In the genomic region with DNA sequence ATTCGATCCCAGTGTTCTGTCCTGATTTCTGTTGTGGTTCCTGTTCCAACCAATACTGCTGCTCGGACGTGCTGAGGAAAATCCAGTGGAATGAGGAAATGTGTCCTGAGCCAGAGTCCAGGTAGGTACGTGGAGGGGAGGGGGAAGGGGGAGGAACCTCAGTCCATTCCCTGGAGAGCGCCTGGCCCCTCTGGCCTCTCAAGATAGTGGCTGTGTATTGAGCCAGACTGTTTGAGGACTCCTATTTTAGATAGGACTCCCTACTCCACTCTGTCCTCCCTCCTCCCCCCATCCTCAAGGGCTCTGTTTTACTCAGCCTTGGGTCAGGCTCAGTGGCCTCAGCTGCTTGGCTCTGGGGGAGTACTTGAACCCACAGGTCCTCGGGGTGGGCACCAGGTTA, we compare ENCODE assay signal across 11 mouse cellular contexts. TPM values are rescaled to one million over a fixed set of nuclear protein-coding genes. Genes with fewer than 3 reads are reported as not detected.
DNase-seq lines count a peak whose midpoint lies in the region; ATAC-seq and TF ChIP-seq lines count a peak whose summit lies in the region.
"Had no signal": no experiment of that assay in that cellular context is flagged by ENCODE, and none has a peak within 500 bp of the region (broad histone marks: within the 10 kb centered on the region; RNA-seq: fewer than 3 reads in every experiment).

No protein-coding gene starts in this region.

- H3K27ac ChIP-seq in kidney, embryonic 14.5 days (ENCODE audit: low read depth, low read length) = no peak overlapping the region
- peak overlapping the region; percentile 93 for H3K27ac ChIP-seq in intestine, embryonic 16.5 days (ENCODE audit: low read length)
- H3K27ac ChIP-seq in limb, embryonic 13.5 days = no peak overlapping the region
- no peak overlapping the region for H3K27ac ChIP-seq in small intestine, adult 2 months (ENCODE audit: insufficient read depth, low read depth, low read length)
- H3K27ac ChIP-seq: hindbrain, embryonic 15.5 days; midbrain, embryonic 10.5 days had no signal

- H3K4me3 ChIP-seq in kidney, embryonic 14.5 days (ENCODE audit: low read length) = no peak overlapping the region
- H3K4me3 ChIP-seq in intestine, embryonic 16.5 days (ENCODE audit: low read length) = peak overlapping the region; percentile 84
- H3K4me3 ChIP-seq in limb, embryonic 13.5 days = no peak overlapping the region
- no peak overlapping the region for H3K4me3 ChIP-seq in small intestine, adult 2 months (ENCODE audit: low read depth, low read length)
- H3K4me3 ChIP-seq: hindbrain, embryonic 15.5 days; midbrain, embryonic 10.5 days had no signal

- H3K9ac ChIP-seq in kidney, embryonic 14.5 days (ENCODE audit: low read depth, low read length) = no peak overlapping the region
- peak overlapping the region; percentile 92 for H3K9ac ChIP-seq in intestine, embryonic 16.5 days (ENCODE audit: low read depth, low read length)
- peak overlapping the region; percentile 50; the same call in 1 of the 2 replicates for H3K9ac ChIP-seq in limb, embryonic 13.5 days
- H3K9ac ChIP-seq: hindbrain, embryonic 15.5 days had no signal

- H3K4me2 ChIP-seq in kidney, embryonic 14.5 days (replicated peaks; ENCODE audit: low read depth, low read length) = no peak overlapping the region
- H3K4me2 ChIP-seq in intestine, embryonic 16.5 days (ENCODE audit: low read depth, low read length) = peak overlapping the region; percentile 74
- peak overlapping the region; percentile 27; the same call in 1 of the 2 replicates for H3K4me2 ChIP-seq in limb, embryonic 13.5 days (replicated peaks)
- H3K4me2 ChIP-seq: hindbrain, embryonic 15.5 days had no signal

- peaks cover 18% of the 10 kb centered on the region; the same call in 1 of the 2 replicates for H3K4me1 ChIP-seq in kidney, embryonic 14.5 days (ENCODE audit: control insufficient read depth, insufficient read depth, low read length)
- peaks cover 30% of the 10 kb centered on the region for H3K4me1 ChIP-seq in intestine, embryonic 16.5 days (ENCODE audit: control insufficient read depth, insufficient read depth, low read length)
- peaks cover 31% of the 10 kb centered on the region for H3K4me1 ChIP-seq in limb, embryonic 13.5 days
- peaks cover 11% of the 10 kb centered on the region; the same call in 1 of the 2 replicates for H3K4me1 ChIP-seq in small intestine, adult 2 months (ENCODE audit: control insufficient read depth, insufficient read depth, insufficient read length, low read length)

- H3K9me3 ChIP-seq in kidney, embryonic 14.5 days (ENCODE audit: control insufficient read depth, low read length) = no peaks in the 10 kb centered on the region
- no peaks in the 10 kb centered on the region for H3K9me3 ChIP-seq in intestine, embryonic 16.5 days (ENCODE audit: control insufficient read depth, low read length)
- H3K9me3 ChIP-seq in limb, embryonic 13.5 days = no peaks in the 10 kb centered on the region
- H3K9me3 ChIP-seq: hindbrain, embryonic 15.5 days; midbrain, embryonic 10.5 days had no signal

- DNase-seq in kidney, adult 11 months = peak; percentile 52
- DNase-seq in spleen, postnatal 36 days (ENCODE audit: low spot score in 2 of 2) = no peak
- DNase-seq in frontal cortex, postnatal 25 days (ENCODE audit: low spot score in 2 of 2) = no peak
- no peak for DNase-seq in layer of hippocampus, postnatal 14 days (ENCODE audit: low spot score in 2 of 2)
- DNase-seq: embryo, embryonic 11 days had no signal

- 61% methylated on average over 6 of the region's 6 CpGs for WGBS in kidney, embryonic 14.5 days
- 45% methylated on average over 6 of the region's 6 CpGs for WGBS in intestine, embryonic 16.5 days
- WGBS in limb, embryonic 13.5 days = 78% methylated on average over 6 of the region's 6 CpGs
- WGBS in small intestine, adult 2 months = 14% methylated on average over 6 of the region's 6 CpGs

- TF ChIP-seq POLR2A in small intestine, adult 2 months (IDR thresholded peaks at IDR 0.05; ENCODE audit: low read depth, low read length) = 0 out of 2 replicates have a peak, but pooled peaks have one; percentile 16

- no peak for TF ChIP-seq CTCF in small intestine, adult 2 months (IDR thresholded peaks at IDR 0.05; ENCODE audit: extremely low read depth, insufficient read length, insufficient replicate concordance, low read depth, low read length)

- no peak; the same call in 1 of the 2 replicates for ATAC-seq in kidney, embryonic 14.5 days (ENCODE audit: low FRiP score, low TSS enrichment)
- peak; percentile 88 for ATAC-seq in intestine, embryonic 16.5 days
- no peak for ATAC-seq in limb, embryonic 13.5 days (ENCODE audit: low FRiP score, low read depth)

- H3K27me3 ChIP-seq in kidney, embryonic 14.5 days (ENCODE audit: control insufficient read depth, insufficient read depth, low read length) = no peaks in the 10 kb centered on the region
- no peaks in the 10 kb centered on the region for H3K27me3 ChIP-seq in intestine, embryonic 16.5 days (replicated peaks; ENCODE audit: control insufficient read depth, insufficient read depth, low read length)
- no peaks in the 10 kb centered on the region for H3K27me3 ChIP-seq in limb, embryonic 13.5 days
- H3K27me3 ChIP-seq in small intestine, adult 2 months (ENCODE audit: control insufficient read depth, insufficient read depth, low read length) = no peaks in the 10 kb centered on the region
- H3K27me3 ChIP-seq: hindbrain, embryonic 15.5 days had no signal

- no peaks in the 10 kb centered on the region for H3K36me3 ChIP-seq in kidney, embryonic 14.5 days (ENCODE audit: control insufficient read depth, insufficient read depth, low read length)
- H3K36me3 ChIP-seq in intestine, embryonic 16.5 days (ENCODE audit: control insufficient read depth, insufficient read depth, low read length) = no peaks in the 10 kb centered on the region
- peaks cover 2% of the 10 kb centered on the region; the same call in 1 of the 2 replicates for H3K36me3 ChIP-seq in limb, embryonic 13.5 days
- 0 out of 2 replicates have a peak, but pooled peaks cover 1% of the 10 kb centered on the region for H3K36me3 ChIP-seq in small intestine, adult 2 months (ENCODE audit: control insufficient read depth, insufficient read depth, low read length)
- H3K36me3 ChIP-seq: hindbrain, embryonic 15.5 days; midbrain, embryonic 10.5 days had no signal

RNA-seq across cellular contexts. Expression of gene Shisa5, which starts 2.5 kb away (rescaled TPM):
- 58.0 and 65.7 TPM in 2 replicates for polyA plus RNA-seq in kidney, embryonic 14.5 days (2014; fragmentation: Nextera tagmentation; extraction: Ambion mirVana)
- polyA plus RNA-seq in intestine, embryonic 16.5 days (2015; fragmentation: Nextera tagmentation; extraction: Ambion mirVana) = 162 and 184 TPM in 2 replicates
- polyA plus RNA-seq in limb, embryonic 13.5 days (2015; fragmentation: Nextera tagmentation; extraction: Ambion mirVana) = 84.1 and 87.1 TPM in 2 replicates
- 406 and 675 TPM in 2 replicates for polyA plus RNA-seq in small intestine, adult 2 months (2012; rRNA removed)
- total RNA-seq in layer of hippocampus, postnatal 14 days (2021) = 10 to 100 TPM; 42.5 to 49.9 TPM

RNA-seq across cellular contexts. Expression of gene Trex1, which starts 18.6 kb away (rescaled TPM):
- polyA plus RNA-seq in kidney, embryonic 14.5 days (2014; fragmentation: Nextera tagmentation; extraction: Ambion mirVana) = 12.6 and 13.3 TPM in 2 replicates
- 13.0 and 14.4 TPM in 2 replicates for polyA plus RNA-seq in intestine, embryonic 16.5 days (2015; fragmentation: Nextera tagmentation; extraction: Ambion mirVana)
- 9.0 and 11.8 TPM in 2 replicates for polyA plus RNA-seq in limb, embryonic 13.5 days (2015; fragmentation: Nextera tagmentation; extraction: Ambion mirVana)
- 51.9 and 174 TPM in 2 replicates for polyA plus RNA-seq in small intestine, adult 2 months (2012; rRNA removed)
- 10 to 100 TPM in 1 of 2 experiments, 1 to 10 TPM in 1; 9.9 to 10.8 TPM for total RNA-seq in layer of hippocampus, postnatal 14 days (2021)

RNA-seq across cellular contexts. Expression of gene Atrip, which starts 33.0 kb away (rescaled TPM):
- polyA plus RNA-seq in kidney, embryonic 14.5 days (2014; fragmentation: Nextera tagmentation; extraction: Ambion mirVana) = 20.5 and 30.7 TPM in 2 replicates
- 18.4 and 21.5 TPM in 2 replicates for polyA plus RNA-seq in intestine, embryonic 16.5 days (2015; fragmentation: Nextera tagmentation; extraction: Ambion mirVana)
- 29.0 and 31.1 TPM in 2 replicates for polyA plus RNA-seq in limb, embryonic 13.5 days (2015; fragmentation: Nextera tagmentation; extraction: Ambion mirVana)
- 5.8 and 10.7 TPM in 2 replicates for polyA plus RNA-seq in small intestine, adult 2 months (2012; rRNA removed)
- total RNA-seq in layer of hippocampus, postnatal 14 days (2021) = 10 to 100 TPM; 27.3 to 31.7 TPM

RNA-seq across cellular contexts. Expression of gene Ccdc51, which starts 41.4 kb away (rescaled TPM):
- polyA plus RNA-seq in kidney, embryonic 14.5 days (2014; fragmentation: Nextera tagmentation; extraction: Ambion mirVana) = 13.5 and 14.7 TPM in 2 replicates
- 20.0 and 20.2 TPM in 2 replicates for polyA plus RNA-seq in intestine, embryonic 16.5 days (2015; fragmentation: Nextera tagmentation; extraction: Ambion mirVana)
- polyA plus RNA-seq in limb, embryonic 13.5 days (2015; fragmentation: Nextera tagmentation; extraction: Ambion mirVana) = 13.4 and 14.2 TPM in 2 replicates
- polyA plus RNA-seq in small intestine, adult 2 months (2012; rRNA removed) = 5.5 and 11.3 TPM in 2 replicates
- total RNA-seq in layer of hippocampus, postnatal 14 days (2021) = 1 to 10 TPM; 7.4 to 9.4 TPM

RNA-seq across cellular contexts. Expression of gene Tma7, which starts 41.5 kb away (rescaled TPM):
- polyA plus RNA-seq in kidney, embryonic 14.5 days (2014; fragmentation: Nextera tagmentation; extraction: Ambion mirVana) = 687 and 868 TPM in 2 replicates
- polyA plus RNA-seq in intestine, embryonic 16.5 days (2015; fragmentation: Nextera tagmentation; extraction: Ambion mirVana) = 597 and 612 TPM in 2 replicates
- polyA plus RNA-seq in limb, embryonic 13.5 days (2015; fragmentation: Nextera tagmentation; extraction: Ambion mirVana) = 711 TPM in 2 replicates
- 0.58 and 1.6 TPM in 2 replicates for polyA plus RNA-seq in small intestine, adult 2 months (2012; rRNA removed)
- total RNA-seq in layer of hippocampus, postnatal 14 days (2021) = 100 to 1,000 TPM; 304 to 316 TPM
